Mouse (Mus musculus): Measurements from ENCODE around the gene Pip4k2b. TPM values are rescaled to one million over a fixed set of nuclear protein-coding genes. Genes with fewer than 3 reads are reported as not detected.
A peak's percentile ranks its signal among the peaks of the same experiment; 100 is the strongest.

Gene Pip4k2b
- polyA plus RNA-seq, 1 experiment from 2014 or later, result 3.7 TPM

DNA sequence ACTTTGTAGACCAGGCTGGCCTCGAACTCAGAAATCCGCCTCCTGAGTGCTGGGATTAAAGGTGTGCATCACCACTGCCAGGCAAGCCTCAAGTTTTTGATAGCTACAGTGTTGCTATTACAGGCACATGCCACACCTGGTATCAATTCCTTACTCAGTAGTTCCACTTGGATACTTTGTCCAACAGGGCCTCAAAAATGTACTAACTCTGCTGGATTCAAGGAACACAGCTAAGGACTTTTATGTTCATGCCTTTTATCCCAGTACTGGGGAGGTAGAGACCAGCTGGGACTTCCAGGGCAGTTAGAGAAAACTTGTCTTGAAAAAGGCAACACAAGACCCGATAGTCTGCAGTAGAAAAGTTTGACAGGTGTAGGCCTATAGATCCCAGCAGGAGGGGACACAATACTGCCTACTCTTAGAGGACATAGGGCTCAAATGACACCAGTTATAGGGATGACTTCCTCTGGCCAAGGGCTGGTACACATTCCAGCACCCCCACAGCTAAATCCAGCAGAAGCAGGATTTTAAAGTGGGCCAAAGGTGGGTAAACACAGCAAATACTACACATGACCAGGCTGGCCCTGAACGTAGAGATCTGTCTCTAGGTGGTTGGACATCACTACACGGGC, 32.1 kb upstream of the Pip4k2b start:
- H3K9me3 ChIP-seq, result no peaks in the 10 kb centered on the region
- H3K4me1 ChIP-seq (replicated peaks), result peaks cover 21% of the 10 kb centered on the region
- H3K27ac ChIP-seq, result no peak overlapping the region
- ATAC-seq, result no peak
- 60% methylated on average over 5 of the region's 5 CpGs for WGBS
- H3K27me3 ChIP-seq, result no peaks in the 10 kb centered on the region
- H3K4me3 ChIP-seq (replicated peaks), result no peak overlapping the region
- H3K4me2 ChIP-seq (replicated peaks), result no peak overlapping the region
- H3K36me3 ChIP-seq, result peaks cover 62% of the 10 kb centered on the region
- no peak overlapping the region for H3K9ac ChIP-seq (replicated peaks)

DNA sequence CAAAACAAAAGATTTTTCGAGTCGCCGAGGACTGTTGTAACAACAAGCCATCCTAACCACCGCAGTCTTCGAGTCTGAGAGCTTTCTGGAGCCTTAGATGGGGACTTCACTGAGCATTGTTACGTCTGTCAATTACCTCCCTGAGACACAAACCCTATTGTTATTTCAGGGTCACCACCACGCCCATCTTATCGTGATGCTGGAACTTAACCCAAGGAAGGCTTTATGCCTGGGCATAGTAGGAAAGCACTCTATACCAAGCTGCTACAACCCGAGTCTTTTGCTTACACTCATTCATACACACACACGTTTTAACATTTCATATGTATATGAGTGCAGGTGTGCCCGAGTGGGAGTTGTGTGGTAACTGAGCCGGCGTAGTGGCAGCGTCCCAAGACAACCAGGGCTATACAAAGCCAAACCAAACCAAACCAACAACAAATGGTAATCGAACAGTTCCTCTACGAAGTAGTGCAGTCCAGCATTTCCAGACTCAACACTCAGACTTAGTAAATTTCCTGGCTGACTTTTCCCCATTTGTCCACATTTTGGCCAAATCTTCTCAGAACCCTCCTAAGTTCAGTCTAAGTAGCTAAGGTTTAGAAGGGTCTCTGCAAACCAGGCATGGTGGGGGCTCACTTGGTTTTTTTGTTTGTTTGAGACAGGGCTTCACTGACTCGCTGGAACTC, 31.4 kb upstream of the Pip4k2b start, which contains the start of gene 1700001P01Rik:
Gene 1700001P01Rik, minus strand, starts transcription at position 111 of the 689 bp plus-strand sequence.
- Histone ChIP-seq H3K4me3 (replicated peaks) (no peak within 1 kb of the TSS), H3K27ac (no peak within 1 kb of the TSS), H3K27me3 (no peaks in the 10 kb centered on the region), H3K9me3 (no peaks in the 10 kb centered on the region), H3K36me3 (peaks cover 60% of the 10 kb centered on the region), H3K4me2 (replicated peaks) (no peak within 1 kb of the TSS), H3K4me1 (replicated peaks) (peaks cover 16% of the 10 kb centered on the region), H3K9ac (replicated peaks) (no peak within 1 kb of the TSS)
- ATAC-seq, result no peak
- WGBS, result 43% methylated on average over 17 of the region's 17 CpGs

DNA sequence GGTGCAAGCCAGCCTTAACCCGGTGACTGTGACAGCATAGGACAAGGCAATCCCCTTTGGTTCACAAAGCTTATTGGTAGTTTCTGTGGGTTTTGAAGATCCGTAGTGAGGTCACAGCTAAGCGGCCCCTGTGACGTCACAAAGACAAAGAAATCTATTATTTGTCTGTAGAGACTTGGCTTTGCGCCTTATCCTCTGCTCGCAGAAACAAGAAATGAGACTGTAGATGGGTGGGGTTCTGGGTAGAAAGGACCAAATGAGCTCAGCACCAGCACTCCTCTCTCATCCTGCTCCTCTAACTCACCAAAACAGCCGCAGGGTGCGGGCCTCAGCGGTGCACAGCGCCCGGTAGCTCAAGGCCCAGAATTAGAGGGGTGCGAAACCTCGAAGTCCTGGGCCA, 30.7 kb upstream of the Pip4k2b start:
- H3K36me3 ChIP-seq, result peaks cover 53% of the 10 kb centered on the region
- no peak for ATAC-seq
- no peaks in the 10 kb centered on the region for H3K27me3 ChIP-seq
- no peak overlapping the region for H3K27ac ChIP-seq
- 81% methylated on average over 13 of the region's 13 CpGs for WGBS
- H3K4me1 ChIP-seq (replicated peaks), result peaks cover 8% of the 10 kb centered on the region
- H3K4me2 ChIP-seq (replicated peaks), result no peak overlapping the region
- H3K9ac ChIP-seq (replicated peaks), result no peak overlapping the region
- no peaks in the 10 kb centered on the region for H3K9me3 ChIP-seq
- no peak overlapping the region for H3K4me3 ChIP-seq (replicated peaks)

DNA sequence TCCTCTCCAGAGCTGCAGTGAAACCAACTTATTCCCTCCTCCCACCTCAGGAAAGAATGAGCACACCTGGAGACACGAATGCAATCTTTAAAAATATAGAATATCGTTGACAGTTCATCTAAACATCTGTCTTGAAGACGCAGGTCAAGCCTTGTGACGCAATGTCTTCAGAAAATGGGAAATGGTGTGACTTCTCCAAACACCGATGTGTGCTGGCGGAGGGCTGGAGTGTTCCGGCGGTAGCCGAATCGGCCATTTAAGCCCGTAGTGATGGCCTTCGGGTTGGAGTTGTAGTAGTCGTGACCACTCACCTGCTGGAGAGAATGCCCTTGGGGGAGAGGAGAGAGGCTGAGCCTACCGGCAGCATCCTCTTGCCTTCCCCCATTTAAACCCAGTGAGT, 26.9 kb upstream of the Pip4k2b start:
- no peaks in the 10 kb centered on the region for H3K9me3 ChIP-seq
- no peak for ATAC-seq
- no peaks in the 10 kb centered on the region for H3K27me3 ChIP-seq
- H3K4me2 ChIP-seq (replicated peaks), result no peak overlapping the region
- 81% methylated on average over 14 of the region's 14 CpGs for WGBS
- no peak overlapping the region for H3K27ac ChIP-seq
- no peak overlapping the region for H3K9ac ChIP-seq (replicated peaks)
- H3K36me3 ChIP-seq, result peaks cover 17% of the 10 kb centered on the region
- no peak overlapping the region for H3K4me3 ChIP-seq (replicated peaks)
- H3K4me1 ChIP-seq (replicated peaks), result peaks cover 4% of the 10 kb centered on the region; the same call in 1 of the 2 replicates

DNA sequence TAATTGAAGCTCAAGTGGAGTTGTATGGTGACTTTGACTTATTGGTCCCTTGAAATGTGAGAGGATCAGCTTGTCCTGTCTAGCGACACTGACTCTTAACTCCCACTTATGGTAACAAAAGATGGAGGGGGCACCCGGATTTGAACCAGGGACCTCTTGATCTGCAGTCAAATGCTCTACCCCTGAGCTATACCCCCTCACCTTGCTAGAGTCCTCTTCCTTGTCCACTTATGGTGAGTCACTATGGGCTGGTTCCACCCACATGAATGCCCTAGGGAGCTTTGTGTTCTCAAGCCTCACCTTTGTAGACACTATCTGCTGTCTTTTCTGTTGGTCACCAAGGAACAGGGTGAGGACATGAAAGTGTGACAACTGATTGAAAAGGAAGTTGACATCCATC, 25.2 kb upstream of the Pip4k2b start:
- Histone ChIP-seq H3K27ac (no peak overlapping the region), H3K4me3 (replicated peaks) (no peak overlapping the region), H3K36me3 (no peaks in the 10 kb centered on the region), H3K9ac (replicated peaks) (no peak overlapping the region), H3K27me3 (no peaks in the 10 kb centered on the region), H3K4me1 (replicated peaks) (peaks cover 17% of the 10 kb centered on the region), H3K4me2 (replicated peaks) (no peak overlapping the region), H3K9me3 (no peaks in the 10 kb centered on the region)
- WGBS, result 40% methylated on average over 2 of the region's 2 CpGs
- ATAC-seq, result no peak

DNA sequence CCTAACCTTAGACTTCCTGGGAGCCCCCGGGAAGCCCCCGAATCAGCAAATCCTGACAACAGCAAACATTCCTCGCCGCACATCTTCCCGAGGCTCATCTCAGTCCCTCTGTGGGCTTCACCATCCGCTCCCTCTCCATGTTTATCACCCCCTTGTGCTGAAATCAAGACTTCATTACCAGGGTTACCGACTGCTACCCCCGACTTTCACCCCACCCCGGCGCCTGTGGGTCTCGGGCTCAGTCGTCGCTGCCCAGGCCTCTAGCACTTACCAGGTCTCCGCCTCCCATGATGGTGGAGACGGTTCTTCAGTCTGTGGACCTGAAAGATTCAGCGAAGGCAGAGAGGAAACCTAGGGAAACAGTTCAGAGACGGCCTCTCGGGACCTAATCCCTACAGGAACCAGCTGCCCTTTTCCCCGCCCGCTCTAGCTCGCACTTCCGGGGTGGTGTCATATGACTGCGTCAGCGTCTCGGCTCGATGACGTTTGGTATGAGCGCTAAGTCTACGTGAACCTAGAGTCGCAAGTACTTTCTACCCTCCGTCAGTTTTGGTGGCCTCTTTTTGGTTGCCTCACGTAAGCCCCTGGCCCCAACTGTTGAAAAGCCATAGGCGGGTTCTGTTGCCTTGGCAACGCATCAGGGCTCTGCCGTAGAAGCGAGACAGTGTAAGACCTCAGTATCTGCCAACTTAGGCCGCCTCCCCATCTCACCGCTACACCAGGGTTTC, 21.8 kb upstream of the Pip4k2b start, which contains the start of gene Cwc25:
Gene Cwc25, minus strand, starts transcription at position 403 of the 728 bp plus-strand sequence.
- Histone ChIP-seq H3K4me2 (replicated peaks) (peak within 1 kb of the TSS; percentile 77), H3K36me3 (peaks cover 31% of the 10 kb centered on the region), H3K4me3 (replicated peaks) (peak within 1 kb of the TSS; percentile 94), H3K27ac (peak within 1 kb of the TSS; percentile 90), H3K9ac (replicated peaks) (peak within 1 kb of the TSS; percentile 91), H3K4me1 (replicated peaks) (peaks cover 22% of the 10 kb centered on the region), H3K27me3 (no peaks in the 10 kb centered on the region), H3K9me3 (no peaks in the 10 kb centered on the region)
- ATAC-seq, result peak; percentile 96
- WGBS, result 2% methylated on average over 38 of the region's 38 CpGs

DNA sequence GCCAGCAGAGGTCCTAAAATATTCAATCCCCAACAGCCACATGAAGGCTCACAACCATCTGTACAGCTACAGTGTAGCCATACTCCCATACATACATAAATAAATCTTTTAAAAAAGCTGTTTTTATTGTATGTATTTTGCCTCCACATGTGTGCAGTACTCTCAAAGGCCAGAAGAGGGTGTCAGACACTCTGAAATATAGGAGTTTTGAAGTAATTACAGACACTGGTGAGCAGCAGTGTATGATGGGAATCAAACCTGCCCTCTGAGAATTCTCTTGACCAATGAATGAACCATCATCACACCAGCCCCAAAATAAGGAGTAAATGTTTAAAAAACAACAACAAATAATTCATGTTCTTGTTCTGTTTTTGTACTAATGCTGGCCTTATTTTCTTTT, 17.1 kb upstream of the Pip4k2b start:
- Histone ChIP-seq H3K36me3 (peaks cover 63% of the 10 kb centered on the region), H3K4me3 (replicated peaks) (no peak overlapping the region), H3K4me2 (replicated peaks) (no peak overlapping the region), H3K27me3 (no peaks in the 10 kb centered on the region), H3K27ac (no peak overlapping the region), H3K4me1 (replicated peaks) (peaks cover 18% of the 10 kb centered on the region), H3K9ac (replicated peaks) (no peak overlapping the region), H3K9me3 (no peaks in the 10 kb centered on the region)
- no peak for ATAC-seq

DNA sequence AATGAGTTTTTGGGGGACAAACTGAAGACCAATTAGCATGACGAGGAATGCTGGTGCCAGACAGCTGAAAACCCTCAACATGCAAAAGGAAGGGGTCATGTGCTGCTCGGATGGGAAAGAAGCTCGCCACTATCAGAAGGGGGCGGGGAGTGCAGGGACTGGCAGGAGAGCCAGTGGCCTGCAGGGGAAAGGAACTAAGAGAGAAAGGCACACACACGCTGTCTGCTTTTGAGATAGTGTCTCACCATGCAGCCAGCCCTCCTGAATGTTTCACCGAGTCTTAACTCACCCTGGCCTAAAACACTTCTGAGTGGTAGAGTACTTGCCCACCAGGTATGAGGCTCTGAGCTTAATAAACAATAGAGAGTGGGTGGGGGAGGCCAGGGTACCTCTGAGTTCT, 14.4 kb upstream of the Pip4k2b start:
- no peak for ATAC-seq
- Histone ChIP-seq H3K9ac (replicated peaks) (no peak overlapping the region), H3K4me2 (replicated peaks) (no peak overlapping the region), H3K9me3 (no peaks in the 10 kb centered on the region), H3K27me3 (no peaks in the 10 kb centered on the region), H3K4me3 (replicated peaks) (no peak overlapping the region), H3K27ac (no peak overlapping the region), H3K4me1 (replicated peaks) (no peaks in the 10 kb centered on the region), H3K36me3 (peaks cover 81% of the 10 kb centered on the region)
- 91% methylated on average over 6 of the region's 6 CpGs for WGBS

DNA sequence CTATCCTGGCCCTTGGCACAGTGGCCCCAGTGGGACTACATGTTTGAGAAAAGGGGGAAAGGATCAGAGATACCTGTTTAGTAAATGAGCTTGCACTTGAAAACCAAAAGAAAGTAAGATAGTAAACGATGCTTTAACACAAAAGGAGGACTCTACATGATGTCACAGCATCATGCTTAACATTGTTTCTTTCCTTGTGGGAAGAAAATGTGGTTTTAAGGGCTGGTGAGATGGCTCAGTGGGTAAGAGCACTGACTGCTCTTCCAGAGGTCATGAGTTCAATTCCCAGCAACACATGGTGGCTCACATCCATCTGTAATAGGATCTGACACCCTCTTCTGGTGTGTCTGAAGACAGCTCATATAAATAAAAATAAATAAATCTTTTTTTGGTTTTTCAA, 13.6 kb upstream of the Pip4k2b start:
- Histone ChIP-seq H3K36me3 (peaks cover 82% of the 10 kb centered on the region), H3K4me2 (replicated peaks) (no peak overlapping the region), H3K4me1 (replicated peaks) (no peaks in the 10 kb centered on the region), H3K27ac (no peak overlapping the region), H3K27me3 (no peaks in the 10 kb centered on the region), H3K9ac (replicated peaks) (no peak overlapping the region), H3K4me3 (replicated peaks) (no peak overlapping the region), H3K9me3 (no peaks in the 10 kb centered on the region)
- 88% methylated on average over 1 of the region's 1 CpGs for WGBS
- ATAC-seq, result no peak

DNA sequence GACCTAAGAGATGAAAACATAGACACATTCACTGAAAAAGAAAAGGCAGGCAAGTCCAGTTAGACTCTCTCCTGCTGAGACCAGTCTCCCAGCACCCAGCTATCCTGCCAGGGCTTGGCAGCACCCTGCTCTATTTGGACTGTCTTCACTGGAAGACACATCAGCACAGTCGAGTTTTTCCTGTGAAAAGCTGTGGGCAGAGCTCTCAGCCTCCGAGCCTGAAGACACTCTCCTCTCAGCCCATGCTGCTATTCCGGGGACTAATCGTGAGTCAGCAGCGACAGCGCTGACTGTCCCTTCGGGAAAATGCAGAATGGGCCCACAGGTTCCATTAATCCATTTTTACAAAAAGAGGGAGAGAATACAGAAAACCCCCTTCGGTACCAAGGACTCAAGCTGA, 8.8 kb upstream of the Pip4k2b start:
- H3K9me3 ChIP-seq, result no peaks in the 10 kb centered on the region
- WGBS, result 93% methylated on average over 8 of the region's 8 CpGs
- peaks cover 90% of the 10 kb centered on the region for H3K36me3 ChIP-seq
- H3K4me1 ChIP-seq (replicated peaks), result no peaks in the 10 kb centered on the region
- H3K27ac ChIP-seq, result no peak overlapping the region
- ATAC-seq, result no peak
- no peak overlapping the region for H3K9ac ChIP-seq (replicated peaks)
- H3K4me3 ChIP-seq (replicated peaks), result no peak overlapping the region
- H3K4me2 ChIP-seq (replicated peaks), result no peak overlapping the region
- H3K27me3 ChIP-seq, result no peaks in the 10 kb centered on the region

DNA sequence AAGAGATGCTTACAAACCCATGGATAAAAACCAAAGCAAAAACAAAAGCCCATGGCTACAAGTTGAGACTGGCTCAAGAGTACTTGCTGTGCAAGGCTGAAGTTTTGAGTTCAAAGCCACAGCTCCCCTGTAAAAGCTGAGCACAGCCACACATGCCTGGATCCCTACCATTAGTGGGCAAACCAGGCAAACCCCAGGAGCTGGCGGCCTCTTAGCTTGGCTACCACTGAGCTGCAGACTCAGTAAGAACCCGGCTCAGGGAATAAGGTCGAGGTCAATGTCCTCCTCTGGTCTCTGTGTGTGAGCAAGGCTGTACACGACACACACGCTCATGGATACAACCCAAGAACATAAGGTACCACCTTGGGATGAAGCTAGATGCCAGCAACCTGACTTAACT, 4.0 kb upstream of the Pip4k2b start:
- Histone ChIP-seq H3K36me3 (peaks cover 70% of the 10 kb centered on the region), H3K9ac (replicated peaks) (no peak overlapping the region), H3K4me1 (replicated peaks) (peaks cover 4% of the 10 kb centered on the region), H3K27ac (no peak overlapping the region), H3K9me3 (no peaks in the 10 kb centered on the region), H3K4me2 (replicated peaks) (no peak overlapping the region), H3K4me3 (replicated peaks) (no peak overlapping the region), H3K27me3 (no peaks in the 10 kb centered on the region)
- no peak for ATAC-seq
- 96% methylated on average over 5 of the region's 5 CpGs for WGBS

DNA sequence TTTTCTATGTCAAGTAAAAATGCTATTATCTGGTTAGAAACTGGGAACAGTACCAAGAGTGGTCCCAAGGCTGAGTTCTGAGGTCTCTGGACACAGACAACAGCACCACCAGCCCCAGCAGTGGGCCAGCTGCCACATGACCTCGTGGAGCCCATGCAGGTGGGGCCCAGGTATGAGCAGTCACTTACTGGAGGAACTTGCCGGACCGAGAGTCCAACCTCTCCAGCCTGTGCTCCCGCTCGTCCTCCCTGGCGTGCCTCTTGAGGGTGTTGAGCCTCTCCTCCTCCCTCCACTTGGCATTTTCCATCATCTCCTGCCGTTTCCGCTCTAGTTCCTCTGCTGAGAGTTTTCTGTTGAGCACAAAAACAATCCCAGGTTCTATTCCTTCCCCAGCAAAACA, 3.3 kb upstream of the Pip4k2b start:
- Histone ChIP-seq H3K27me3 (no peaks in the 10 kb centered on the region), H3K4me3 (replicated peaks) (no peak overlapping the region), H3K9ac (replicated peaks) (no peak overlapping the region), H3K4me1 (replicated peaks) (peaks cover 11% of the 10 kb centered on the region), H3K36me3 (peaks cover 62% of the 10 kb centered on the region), H3K27ac (no peak overlapping the region), H3K4me2 (replicated peaks) (no peak overlapping the region), H3K9me3 (no peaks in the 10 kb centered on the region)
- 95% methylated on average over 8 of the region's 8 CpGs for WGBS
- no peak for ATAC-seq
